Mouse (Mus musculus) myocyte (in vitro differentiated cells): ENCODE measurements around the gene Cabp2.
A peak's percentile ranks its signal among the peaks of the same experiment; 100 is the strongest.

Experiments used
- CEBPB ChIP-seq: IDR thresholded peaks from 2 replicates; pipeline ENCODE4 v1.6.1; 2011; ENCODE audit warnings: mild to moderate bottlenecking, moderate library complexity; ENCODE audit not compliant: poor library complexity, insufficient read depth, severe bottlenecking
- E2F4 ChIP-seq: IDR thresholded peaks from one replicate; pipeline ENCODE4 v1.6.1; 2011; ENCODE audit warnings: mild to moderate bottlenecking, control low read depth, moderate library complexity; ENCODE audit not compliant: insufficient read depth
- MAX ChIP-seq: IDR thresholded peaks from one replicate; pipeline ENCODE4 v1.6.1; 2011; ENCODE audit warnings: low read depth, mild to moderate bottlenecking, control low read depth
- POLR2A ChIP-seq: IDR thresholded peaks from one replicate; pipeline ENCODE4 v1.6.1; 2011; ENCODE audit warnings: low read depth, mild to moderate bottlenecking, control low read depth, moderate library complexity; ENCODE audit not compliant: insufficient read length
- POLR2AphosphoS2 ChIP-seq: IDR thresholded peaks from one replicate; pipeline ENCODE4 v1.6.1; 2011; ENCODE audit warnings: low read depth, control low read depth; ENCODE audit not compliant: insufficient read length
- REST ChIP-seq: IDR thresholded peaks from one replicate; pipeline ENCODE4 v1.6.1; 2011; ENCODE audit warnings: mild to moderate bottlenecking, control low read depth, moderate library complexity; ENCODE audit not compliant: insufficient read depth, insufficient read length
- TCF12 ChIP-seq: IDR thresholded peaks from one replicate; pipeline ENCODE4 v1.6.1; 2011; ENCODE audit warnings: mild to moderate bottlenecking, control low read depth; ENCODE audit not compliant: poor library complexity, insufficient read depth, severe bottlenecking
- TCF3 ChIP-seq: IDR thresholded peaks from one replicate; pipeline ENCODE4 v1.6.1; 2011; ENCODE audit warnings: low read depth, control low read depth; ENCODE audit not compliant: insufficient read length
- USF1 ChIP-seq: IDR thresholded peaks from one replicate; pipeline ENCODE4 v1.6.1; 2011; ENCODE audit warnings: low read depth, mild to moderate bottlenecking, control low read depth, moderate library complexity

- peak; percentile 56 for TF ChIP-seq POLR2A
- peak; percentile 74 for TF ChIP-seq POLR2AphosphoS2
- no peak for TF ChIP-seq TCF12
- peak; percentile 96 for TF ChIP-seq MAX
- TF ChIP-seq USF1: no peak
- no peak for TF ChIP-seq TCF3
- no peak for TF ChIP-seq E2F4
- no peak for TF ChIP-seq CEBPB
- TF ChIP-seq REST: no peak
Observed at GRCm38 (mm10) chr19:4121097-4121805, 39.9 kb downstream of the Cabp2 start.
